In genomic region chrX:74426256-74426655, GRCm38 (mm10) we compare ENCODE assay signal across 18 mouse cellular contexts. TPM values are rescaled to one million over a fixed set of nuclear protein-coding genes. Genes with fewer than 3 reads are reported as not detected.
DNase-seq lines count a peak whose midpoint lies in the region; ATAC-seq lines count a peak whose summit lies in the region.
"Had no signal": no experiment of that assay in that cellular context is flagged by ENCODE, and none has a peak within 500 bp of the region (broad histone marks: within the 10 kb centered on the region; RNA-seq: fewer than 3 reads in every experiment).

No protein-coding gene starts in this region.

- H3K9me3 ChIP-seq in erythroblast, embryonic 14.5 days (ENCODE audit: control insufficient read depth, low read length) = peaks cover 7% of the 10 kb centered on the region
- H3K9me3 ChIP-seq: hindbrain, embryonic 12.5 days; midbrain, embryonic 10.5 days had no signal

- H3K4me1 ChIP-seq in erythroblast, embryonic 14.5 days (ENCODE audit: control insufficient read depth) = peaks cover 57% of the 10 kb centered on the region
- no peaks in the 10 kb centered on the region for H3K4me1 ChIP-seq in brown adipose tissue, adult 24 weeks (ENCODE audit: control insufficient read depth, insufficient read depth, insufficient read length, low read length)

- ATAC-seq in erythroblast, adult 5-6 weeks (replicated peaks; ENCODE audit: low FRiP score, poor library complexity, severe bottlenecking) = no peak
- 0 out of 2 replicates have a peak, but pooled peaks have one; percentile 20 for ATAC-seq in megakaryocyte, adult 5-6 weeks (ENCODE audit: poor library complexity, severe bottlenecking)
- ATAC-seq: lung, postnatal 0 days had no signal

- DNase-seq in 3T3-L1 (ENCODE audit: low read depth, low spot score) = peak; percentile 2
- DNase-seq in retina, embryonic 14.5 days (ENCODE audit: low spot score) = no peak
- DNase-seq in cerebellum, adult 9-11 months = no peak
- DNase-seq in right cerebral cortex, postnatal 10 days (ENCODE audit: low spot score in 2 of 2) = no peak
- DNase-seq: adrenal gland, adult 8-10 months; cerebellum, adult 9-10 months; embryo, embryonic 11 days; gastrocnemius, postnatal 25 days; right cerebral cortex, postnatal 14 days; thymus, postnatal 25 days had no signal

- H3K36me3 ChIP-seq in erythroblast, embryonic 14.5 days (ENCODE audit: control insufficient read depth) = peaks cover 58% of the 10 kb centered on the region
- H3K36me3 ChIP-seq: hindbrain, embryonic 12.5 days; midbrain, embryonic 10.5 days had no signal

- no peaks in the 10 kb centered on the region; the same call in 1 of the 2 replicates for H3K27me3 ChIP-seq in erythroblast, embryonic 14.5 days (ENCODE audit: control insufficient read depth)
- H3K27me3 ChIP-seq: hindbrain, embryonic 12.5 days had no signal

- peak overlapping the region; percentile 99 for H3K27ac ChIP-seq in brown adipose tissue, adult 24 weeks (replicated peaks; ENCODE audit: low read depth, low read length)
- H3K27ac ChIP-seq: hindbrain, embryonic 12.5 days; left cerebral cortex, adult 2 months; midbrain, embryonic 10.5 days had no signal

- H3K4me3 ChIP-seq in erythroblast, embryonic 14.5 days (replicated peaks) = peak overlapping the region; percentile 83
- no peak overlapping the region for H3K4me3 ChIP-seq in brown adipose tissue, adult 24 weeks (ENCODE audit: insufficient read depth, low read depth, low read length)
- H3K4me3 ChIP-seq: hindbrain, embryonic 12.5 days; left cerebral cortex, adult 2 months; midbrain, embryonic 10.5 days had no signal

RNA-seq across cellular contexts. Expression of gene G6pdx, which starts 2.7 kb away (rescaled TPM):
- 2.0 and 2.2 TPM in 2 replicates for polyA plus RNA-seq in erythroblast, embryonic 14.5 days (2012)
- 89.3 and 104 TPM in 2 replicates for total RNA-seq in erythroblast, adult 5-6 weeks (2015; ENCODE audit: low replicate concordance)
- 46.4 and 58.4 TPM in 2 replicates for total RNA-seq in erythroblast, adult 5-6 weeks (2017; ENCODE audit: low replicate concordance)
- 221 and 233 TPM in 2 replicates for polyA plus RNA-seq in brown adipose tissue, adult 24 weeks (2012; ENCODE audit: insufficient read depth, insufficient read length, missing spikeins)
- 384 and 417 TPM in 2 replicates for total RNA-seq in megakaryocyte, adult 5-6 weeks (2015)
- total RNA-seq in megakaryocyte, adult 5-6 weeks (2017) = 261 and 303 TPM in 2 replicates

RNA-seq across cellular contexts. Expression of gene Ikbkg, which starts 33.2 kb away (rescaled TPM):
- 1.5 and 2.3 TPM in 2 replicates for polyA plus RNA-seq in erythroblast, embryonic 14.5 days (2012)
- 5.2 and 14.0 TPM in 2 replicates for total RNA-seq in erythroblast, adult 5-6 weeks (2015; ENCODE audit: low replicate concordance)
- total RNA-seq in erythroblast, adult 5-6 weeks (2017; ENCODE audit: low replicate concordance) = 19.8 and 36.4 TPM in 2 replicates
- 17.2 and 19.9 TPM in 2 replicates for polyA plus RNA-seq in brown adipose tissue, adult 24 weeks (2012; ENCODE audit: insufficient read depth, insufficient read length, missing spikeins)
- total RNA-seq in megakaryocyte, adult 5-6 weeks (2015) = 8.8 and 11.7 TPM in 2 replicates
- 31.9 and 50.0 TPM in 2 replicates for total RNA-seq in megakaryocyte, adult 5-6 weeks (2017)

RNA-seq across cellular contexts. Expression of gene Fam3a, which starts 33.2 kb away (rescaled TPM):
- polyA plus RNA-seq in erythroblast, embryonic 14.5 days (2012) = 0.35 and 0.84 TPM in 2 replicates
- 3.7 and 9.4 TPM in 2 replicates for total RNA-seq in erythroblast, adult 5-6 weeks (2015; ENCODE audit: low replicate concordance)
- total RNA-seq in erythroblast, adult 5-6 weeks (2017; ENCODE audit: low replicate concordance) = 4.0 and 8.8 TPM in 2 replicates
- polyA plus RNA-seq in brown adipose tissue, adult 24 weeks (2012; ENCODE audit: insufficient read depth, insufficient read length, missing spikeins) = 17.3 and 20.5 TPM in 2 replicates
- total RNA-seq in megakaryocyte, adult 5-6 weeks (2015) = 13.5 and 14.6 TPM in 2 replicates
- total RNA-seq in megakaryocyte, adult 5-6 weeks (2017) = 15.5 and 15.8 TPM in 2 replicates

RNA-seq across cellular contexts. Expression of gene Slc10a3, which starts 53.1 kb away (rescaled TPM):
- polyA plus RNA-seq in erythroblast, embryonic 14.5 days (2012) = 0.06 and 0.07 TPM in 2 replicates
- total RNA-seq in erythroblast, adult 5-6 weeks (2015; ENCODE audit: low replicate concordance) = 1.9 and 2.1 TPM in 2 replicates
- total RNA-seq in erythroblast, adult 5-6 weeks (2017; ENCODE audit: low replicate concordance) = 1.8 and 3.0 TPM in 2 replicates
- polyA plus RNA-seq in brown adipose tissue, adult 24 weeks (2012; ENCODE audit: insufficient read depth, insufficient read length, missing spikeins) = 6.3 and 7.3 TPM in 2 replicates
- 18.4 and 24.3 TPM in 2 replicates for total RNA-seq in megakaryocyte, adult 5-6 weeks (2015)
- total RNA-seq in megakaryocyte, adult 5-6 weeks (2017) = 12.3 and 12.9 TPM in 2 replicates

RNA-seq across cellular contexts. Expression of gene Ubl4a, which starts 53.2 kb away (rescaled TPM):
- 3.5 and 5.0 TPM in 2 replicates for polyA plus RNA-seq in erythroblast, embryonic 14.5 days (2012)
- 4.0 and 15.0 TPM in 2 replicates for total RNA-seq in erythroblast, adult 5-6 weeks (2015; ENCODE audit: low replicate concordance)
- 3.4 and 6.7 TPM in 2 replicates for total RNA-seq in erythroblast, adult 5-6 weeks (2017; ENCODE audit: low replicate concordance)
- 48.6 and 54.3 TPM in 2 replicates for polyA plus RNA-seq in brown adipose tissue, adult 24 weeks (2012; ENCODE audit: insufficient read depth, insufficient read length, missing spikeins)
- 27.0 and 32.0 TPM in 2 replicates for total RNA-seq in megakaryocyte, adult 5-6 weeks (2015)
- 11.5 and 13.1 TPM in 2 replicates for total RNA-seq in megakaryocyte, adult 5-6 weeks (2017)
